Mouse (Mus musculus): ENCODE measurements at regions not wholly inside any gene's neighbourhood (a gene's known extent, or its start where the extent isn't known, plus 50 kb on each side); places are given as distances from the start of the nearest gene placed in this dataset.

GRCm38 (mm10) chr7:72716051-72716450 lies 409.6 kb upstream of the Mctp2 start:
- Histone ChIP-seq H3K36me3 (ENCODE audit: control insufficient read depth, insufficient read depth, low read length) (no peaks in the 10 kb centered on the region), H3K27me3 (ENCODE audit: control insufficient read depth, insufficient read depth, low read length) (no peaks in the 10 kb centered on the region), H3K4me1 (ENCODE audit: control insufficient read depth, insufficient read depth, low read length) (peaks cover 10% of the 10 kb centered on the region), H3K9me3 (replicated peaks; ENCODE audit: control insufficient read depth, low read length) (no peaks in the 10 kb centered on the region), H3K27ac (ENCODE audit: low read length) (no peak overlapping the region), H3K4me2 (ENCODE audit: low read depth, low read length) (no peak overlapping the region), H3K9ac (ENCODE audit: low read length) (no peak overlapping the region), H3K4me3 (replicated peaks; ENCODE audit: low read length) (no peak overlapping the region)
- ATAC-seq (ENCODE audit: insufficient read depth, low FRiP score), result no peak
- 76% methylated on average over 1 of the region's 1 CpGs for WGBS

- WGBS, result 71% methylated on average over 9 of the region's 9 CpGs
- H3K9me3 ChIP-seq (replicated peaks; ENCODE audit: control insufficient read depth, low read length), result no peaks in the 10 kb centered on the region
Observed at GRCm38 (mm10) chr7:72726214-72726854, 419.9 kb upstream of the Mctp2 start.

GRCm38 (mm10) chr7:72737792-72738191 lies 431.4 kb upstream of the Mctp2 start:
- Histone ChIP-seq H3K4me3 (replicated peaks; ENCODE audit: low read length) (no peak overlapping the region), H3K27me3 (ENCODE audit: control insufficient read depth, insufficient read depth, low read length) (no peaks in the 10 kb centered on the region), H3K4me1 (ENCODE audit: control insufficient read depth, insufficient read depth, low read length) (no peaks in the 10 kb centered on the region), H3K9me3 (replicated peaks; ENCODE audit: control insufficient read depth, low read length) (no peaks in the 10 kb centered on the region), H3K36me3 (ENCODE audit: control insufficient read depth, insufficient read depth, low read length) (no peaks in the 10 kb centered on the region), H3K9ac (ENCODE audit: low read length) (no peak overlapping the region), H3K4me2 (ENCODE audit: low read depth, low read length) (no peak overlapping the region), H3K27ac (ENCODE audit: low read length) (peak overlapping the region; percentile 30)
- no peak for ATAC-seq (ENCODE audit: insufficient read depth, low FRiP score)
- 69% methylated on average over 8 of the region's 8 CpGs for WGBS

More at GRCm38 (mm10) chr7:72726214-72726854, 419.9 kb upstream of the Mctp2 start:
- H3K27ac ChIP-seq (ENCODE audit: low read length), result no peak overlapping the region
- ATAC-seq (ENCODE audit: insufficient read depth, low FRiP score), result no peak
- H3K9ac ChIP-seq (ENCODE audit: low read length), result no peak overlapping the region
- H3K36me3 ChIP-seq (ENCODE audit: control insufficient read depth, insufficient read depth, low read length), result no peaks in the 10 kb centered on the region
- no peak overlapping the region for H3K4me2 ChIP-seq (ENCODE audit: low read depth, low read length)
- no peaks in the 10 kb centered on the region for H3K27me3 ChIP-seq (ENCODE audit: control insufficient read depth, insufficient read depth, low read length)
- H3K4me1 ChIP-seq (ENCODE audit: control insufficient read depth, insufficient read depth, low read length), result no peaks in the 10 kb centered on the region
- no peak overlapping the region for H3K4me3 ChIP-seq (replicated peaks; ENCODE audit: low read length)

- peak overlapping the region; percentile 30 for H3K27ac ChIP-seq (ENCODE audit: low read length)
- no peaks in the 10 kb centered on the region for H3K36me3 ChIP-seq (ENCODE audit: control insufficient read depth, insufficient read depth, low read length)
- H3K4me2 ChIP-seq (ENCODE audit: low read depth, low read length), result no peak overlapping the region
- no peak overlapping the region for H3K9ac ChIP-seq (ENCODE audit: low read length)
- ATAC-seq (ENCODE audit: insufficient read depth, low FRiP score), result no peak
- H3K27me3 ChIP-seq (ENCODE audit: control insufficient read depth, insufficient read depth, low read length), result no peaks in the 10 kb centered on the region
- H3K4me1 ChIP-seq (ENCODE audit: control insufficient read depth, insufficient read depth, low read length), result no peaks in the 10 kb centered on the region
- H3K4me3 ChIP-seq (replicated peaks; ENCODE audit: low read length), result no peak overlapping the region
- WGBS, result 46% methylated on average over 13 of the region's 13 CpGs
- H3K9me3 ChIP-seq (replicated peaks; ENCODE audit: control insufficient read depth, low read length), result no peaks in the 10 kb centered on the region
Observed at GRCm38 (mm10) chr7:72738324-72738944, 432.0 kb upstream of the Mctp2 start.

GRCm38 (mm10) chr7:72742376-72742775 lies 436.0 kb upstream of the Mctp2 start:
- no peaks in the 10 kb centered on the region for H3K27me3 ChIP-seq (ENCODE audit: control insufficient read depth, insufficient read depth, low read length)
- WGBS, result 77% methylated on average over 2 of the region's 2 CpGs
- H3K9ac ChIP-seq (ENCODE audit: low read length), result no peak overlapping the region
- H3K9me3 ChIP-seq (replicated peaks; ENCODE audit: control insufficient read depth, low read length), result no peaks in the 10 kb centered on the region
- H3K36me3 ChIP-seq (ENCODE audit: control insufficient read depth, insufficient read depth, low read length), result no peaks in the 10 kb centered on the region
- no peak overlapping the region for H3K27ac ChIP-seq (ENCODE audit: low read length)
- H3K4me3 ChIP-seq (replicated peaks; ENCODE audit: low read length), result no peak overlapping the region
- no peaks in the 10 kb centered on the region for H3K4me1 ChIP-seq (ENCODE audit: control insufficient read depth, insufficient read depth, low read length)
- ATAC-seq (ENCODE audit: insufficient read depth, low FRiP score), result no peak
- no peak overlapping the region for H3K4me2 ChIP-seq (ENCODE audit: low read depth, low read length)

- no peak overlapping the region for H3K9ac ChIP-seq (ENCODE audit: low read length)
- no peak overlapping the region for H3K4me2 ChIP-seq (ENCODE audit: low read depth, low read length)
- WGBS, result 46% methylated on average over 10 of the region's 10 CpGs
- H3K36me3 ChIP-seq (ENCODE audit: control insufficient read depth, insufficient read depth, low read length), result no peaks in the 10 kb centered on the region
- H3K4me1 ChIP-seq (ENCODE audit: control insufficient read depth, insufficient read depth, low read length), result peaks cover 5% of the 10 kb centered on the region; the same call in 1 of the 2 replicates
- H3K9me3 ChIP-seq (replicated peaks; ENCODE audit: control insufficient read depth, low read length), result no peaks in the 10 kb centered on the region
- H3K27ac ChIP-seq (ENCODE audit: low read length), result no peak overlapping the region
- ATAC-seq (ENCODE audit: insufficient read depth, low FRiP score), result no peak
- no peak overlapping the region for H3K4me3 ChIP-seq (replicated peaks; ENCODE audit: low read length)
- no peaks in the 10 kb centered on the region for H3K27me3 ChIP-seq (ENCODE audit: control insufficient read depth, insufficient read depth, low read length)
Observed at GRCm38 (mm10) chr7:72751501-72751917, 445.1 kb upstream of the Mctp2 start.

- H3K4me2 ChIP-seq (ENCODE audit: low read depth, low read length), result no peak overlapping the region
- peaks cover 5% of the 10 kb centered on the region; the same call in 1 of the 2 replicates for H3K4me1 ChIP-seq (ENCODE audit: control insufficient read depth, insufficient read depth, low read length)
- no peak for ATAC-seq (ENCODE audit: insufficient read depth, low FRiP score)
- H3K9ac ChIP-seq (ENCODE audit: low read length), result no peak overlapping the region
- no peaks in the 10 kb centered on the region for H3K27me3 ChIP-seq (ENCODE audit: control insufficient read depth, insufficient read depth, low read length)
- H3K36me3 ChIP-seq (ENCODE audit: control insufficient read depth, insufficient read depth, low read length), result no peaks in the 10 kb centered on the region
- peak overlapping the region; percentile 72 for H3K27ac ChIP-seq (ENCODE audit: low read length)
- no peak overlapping the region for H3K4me3 ChIP-seq (replicated peaks; ENCODE audit: low read length)
- WGBS, result 52% methylated on average over 3 of the region's 3 CpGs
- no peaks in the 10 kb centered on the region for H3K9me3 ChIP-seq (replicated peaks; ENCODE audit: control insufficient read depth, low read length)
Observed at GRCm38 (mm10) chr7:72753053-72753559, 446.7 kb upstream of the Mctp2 start.

- no peak overlapping the region for H3K4me3 ChIP-seq (replicated peaks; ENCODE audit: low read length)
- H3K27ac ChIP-seq (ENCODE audit: low read length), result no peak overlapping the region
- no peaks in the 10 kb centered on the region for H3K9me3 ChIP-seq (replicated peaks; ENCODE audit: control insufficient read depth, low read length)
- 39% methylated on average over 1 of the region's 1 CpGs for WGBS
- H3K4me2 ChIP-seq (ENCODE audit: low read depth, low read length), result no peak overlapping the region
- no peak for ATAC-seq (ENCODE audit: insufficient read depth, low FRiP score)
- no peaks in the 10 kb centered on the region for H3K27me3 ChIP-seq (ENCODE audit: control insufficient read depth, insufficient read depth, low read length)
- no peaks in the 10 kb centered on the region for H3K4me1 ChIP-seq (ENCODE audit: control insufficient read depth, insufficient read depth, low read length)
- no peaks in the 10 kb centered on the region for H3K36me3 ChIP-seq (ENCODE audit: control insufficient read depth, insufficient read depth, low read length)
- no peak overlapping the region for H3K9ac ChIP-seq (ENCODE audit: low read length)
Observed at GRCm38 (mm10) chr7:72762711-72763110, 456.3 kb upstream of the Mctp2 start.

GRCm38 (mm10) chr7:72768705-72769104 lies 462.3 kb upstream of the Mctp2 start:
- Histone ChIP-seq H3K9me3 (replicated peaks; ENCODE audit: control insufficient read depth, low read length) (no peaks in the 10 kb centered on the region), H3K4me2 (ENCODE audit: low read depth, low read length) (no peak overlapping the region), H3K4me1 (ENCODE audit: control insufficient read depth, insufficient read depth, low read length) (no peaks in the 10 kb centered on the region), H3K9ac (ENCODE audit: low read length) (no peak overlapping the region), H3K27ac (ENCODE audit: low read length) (no peak overlapping the region), H3K36me3 (ENCODE audit: control insufficient read depth, insufficient read depth, low read length) (no peaks in the 10 kb centered on the region), H3K4me3 (replicated peaks; ENCODE audit: low read length) (no peak overlapping the region), H3K27me3 (ENCODE audit: control insufficient read depth, insufficient read depth, low read length) (no peaks in the 10 kb centered on the region)
- WGBS, result 52% methylated on average over 4 of the region's 4 CpGs
- no peak for ATAC-seq (ENCODE audit: insufficient read depth, low FRiP score)
